Mouse (Mus musculus) intestine, embryonic 14.5 days (tissue): ENCODE measurements around the gene Zscan29. TPM values are rescaled to one million over a fixed set of nuclear protein-coding genes. Genes with fewer than 3 reads are reported as not detected.
A peak's percentile ranks its signal among the peaks of the same experiment; 100 is the strongest.

Experiments used
- ATAC-seq: fragments of 200-750 bp; cut with Nextera tagmentation; replicated peaks from 2 replicates; pipeline ENCODE4 v1.8.0; 2017; ENCODE audit warnings: low read depth, moderate number of reproducible peaks, moderate TSS enrichment, moderate library complexity; ENCODE audit not compliant: low FRiP score, low TSS enrichment
- DNase-seq: peaks from one replicate; pipeline ENCODE4 v3.0.0-alpha.2; 2018; ENCODE audit warnings: low spot score
- H3K27ac ChIP-seq: fragments of 300-500 bp; sonication (generic); 2 replicates; pipeline ENCODE4 v1.5.1; 2014; ENCODE audit warnings: low read depth, mild to moderate bottlenecking, control low read depth
- H3K27me3 ChIP-seq: fragments of 300-500 bp; sonication (generic); replicated peaks from 2 replicates; pipeline ENCODE4 v1.6.1; 2014; ENCODE audit warnings: low read length, control low read depth; ENCODE audit not compliant: control insufficient read depth, insufficient read depth
- H3K36me3 ChIP-seq: fragments of 300-500 bp; sonication (generic); 2 replicates; pipeline ENCODE4 v1.6.1; 2014; ENCODE audit warnings: low read length, control low read depth; ENCODE audit not compliant: control insufficient read depth, insufficient read depth
- H3K4me1 ChIP-seq: fragments of 300-500 bp; sonication (generic); replicated peaks from 2 replicates; pipeline ENCODE4 v1.6.1; 2014; ENCODE audit warnings: low read length, control low read depth, mixed read lengths; ENCODE audit not compliant: control insufficient read depth, insufficient read depth
- H3K4me2 ChIP-seq: fragments of 300-500 bp; sonication (generic); 2 replicates; pipeline ENCODE4 v1.6.1; 2014; ENCODE audit warnings: low read length
- H3K4me3 ChIP-seq: fragments of 300-500 bp; sonication (generic); 2 replicates; pipeline ENCODE4 v1.5.1; 2014; ENCODE audit warnings: low read depth, low read length, control low read depth, mixed read lengths
- H3K9ac ChIP-seq: fragments of 300-500 bp; sonication (generic); 2 replicates; pipeline ENCODE4 v1.6.1; 2014; ENCODE audit warnings: mild to moderate bottlenecking, low read length
- H3K9me3 ChIP-seq: fragments of 300-500 bp; sonication (generic); 2 replicates; pipeline ENCODE4 v1.6.1; 2016; ENCODE audit warnings: low read length, control low read depth; ENCODE audit not compliant: control insufficient read depth
- WGBS: fragments of 180-500 bp; shearing (Covaris S2); extraction: QIAGEN DNeasy Blood & Tissue Kit; methylation state at CpG from one replicate; pipeline ENCODE4 v1.1.7; 2014; 5-methylcytosine and 5-hydroxymethylcytosine counted together
- polyA plus RNA-seq: library from polyadenylated mRNA; unstranded; fragments of >200 nt; fragmentation: Nextera tagmentation; extraction: Ambion mirVana; gene quantifications from 2 replicates; pipeline ENCODE4 v1.2.1, GENCODE M21; 2014

Zscan29 gene
- polyA plus RNA-seq, 1 experiment from 2014 or later = 8.7 TPM

GRCm38 (mm10) chr2:121183431-121183830 lies 12.5 kb upstream of the Zscan29 start:
- no peak for ATAC-seq
- Histone ChIP-seq H3K27me3 (no peaks in the 10 kb centered on the region), H3K27ac (no peak overlapping the region), H3K9ac (no peak overlapping the region), H3K36me3 (peaks cover 74% of the 10 kb centered on the region), H3K9me3 (no peaks in the 10 kb centered on the region), H3K4me3 (no peak overlapping the region), H3K4me1 (no peaks in the 10 kb centered on the region), H3K4me2 (no peak overlapping the region)
- WGBS = 75% methylated on average over 5 of the region's 5 CpGs
- DNase-seq = no peak

GRCm38 (mm10) chr2:121178828-121179479 lies 8.0 kb upstream of the Zscan29 start:
- 91% methylated on average over 3 of the region's 3 CpGs for WGBS
- Histone ChIP-seq H3K27me3 (no peaks in the 10 kb centered on the region), H3K4me2 (no peak overlapping the region), H3K27ac (no peak overlapping the region), H3K4me1 (no peaks in the 10 kb centered on the region), H3K36me3 (peaks cover 71% of the 10 kb centered on the region), H3K9me3 (no peaks in the 10 kb centered on the region), H3K9ac (no peak overlapping the region), H3K4me3 (no peak overlapping the region)
- no peak for DNase-seq
- ATAC-seq = no peak

DNA sequence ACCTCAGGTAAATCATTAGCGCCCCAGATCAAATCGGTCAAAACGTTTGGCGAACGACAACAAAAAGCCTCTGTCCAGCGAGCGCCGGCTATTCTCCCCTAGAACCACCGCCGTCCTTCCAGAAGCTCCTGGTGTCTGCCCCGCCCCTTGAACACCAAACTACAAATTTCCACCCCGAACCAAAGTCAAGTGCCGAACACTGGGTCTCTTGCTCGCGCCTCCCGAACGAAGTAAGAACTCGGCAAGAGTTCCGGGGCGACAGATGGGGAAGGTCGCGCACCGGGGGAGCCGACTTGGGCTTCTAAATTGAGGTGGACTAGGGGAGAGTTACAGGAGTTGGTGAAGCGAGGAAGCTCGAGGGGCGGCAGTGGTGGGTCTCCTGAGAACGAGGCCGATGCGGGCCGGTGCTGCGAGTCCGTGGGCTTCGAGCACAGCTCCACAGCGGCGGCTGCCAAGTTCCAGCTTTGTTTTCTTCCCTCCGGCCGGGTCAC lies 399 bp downstream of the Zscan29 start, which contains the start of gene Tubgcp4:
TSS of gene Tubgcp4 (plus strand) at position 174 of the 491 bp plus-strand sequence.
- Histone ChIP-seq H3K4me2 (peak within 1 kb of the TSS; percentile 95), H3K27me3 (no peaks in the 10 kb centered on the region), H3K4me3 (peak within 1 kb of the TSS; percentile 94), H3K4me1 (peaks cover 20% of the 10 kb centered on the region), H3K9ac (peak within 1 kb of the TSS; percentile 82), H3K27ac (peak within 1 kb of the TSS; percentile 82), H3K9me3 (no peaks in the 10 kb centered on the region), H3K36me3 (peaks cover 35% of the 10 kb centered on the region)
- DNase-seq (no peak), ATAC-seq (peak; percentile 41)
- WGBS = under 1% methylated on average over 38 of the region's 38 CpGs

DNA sequence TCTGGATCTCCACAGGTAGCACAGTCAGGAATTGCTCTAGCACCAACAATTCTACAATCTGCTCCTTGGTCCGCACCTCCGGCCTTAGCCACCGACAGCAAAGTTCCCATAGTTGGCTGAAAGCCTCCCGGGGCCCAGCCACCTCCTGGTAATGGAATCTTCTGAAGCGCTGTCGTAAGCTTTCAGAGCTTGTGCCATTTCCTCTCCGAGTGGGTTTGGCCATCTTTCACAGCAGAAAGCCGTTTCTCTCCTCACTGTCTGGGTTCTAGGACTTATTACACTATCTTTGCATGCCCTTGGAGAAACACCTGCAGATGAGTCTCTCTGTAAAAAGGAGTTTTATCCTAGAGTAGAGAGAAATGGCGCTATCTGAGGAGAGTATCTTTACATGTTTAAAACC lies 1.0 kb downstream of the Zscan29 start:
- H3K4me3 ChIP-seq = peak overlapping the region; percentile 94
- H3K4me1 ChIP-seq = peaks cover 20% of the 10 kb centered on the region
- H3K9ac ChIP-seq = peak overlapping the region; percentile 82
- peak; percentile 54 for DNase-seq
- H3K9me3 ChIP-seq = no peaks in the 10 kb centered on the region
- WGBS = 5% methylated on average over 9 of the region's 9 CpGs
- peak overlapping the region; percentile 82; the same call in 1 of the 2 replicates for H3K27ac ChIP-seq
- peak overlapping the region; percentile 95 for H3K4me2 ChIP-seq
- no peak for ATAC-seq
- H3K27me3 ChIP-seq = no peaks in the 10 kb centered on the region
- H3K36me3 ChIP-seq = peaks cover 35% of the 10 kb centered on the region

GRCm38 (mm10) chr2:121169173-121169572 lies 1.8 kb downstream of the Zscan29 start:
- Histone ChIP-seq H3K27ac (no peak overlapping the region), H3K9ac (peak overlapping the region; percentile 82), H3K4me1 (peaks cover 20% of the 10 kb centered on the region), H3K36me3 (peaks cover 35% of the 10 kb centered on the region), H3K9me3 (no peaks in the 10 kb centered on the region), H3K27me3 (no peaks in the 10 kb centered on the region), H3K4me2 (peak overlapping the region; percentile 95), H3K4me3 (peak overlapping the region; percentile 94)
- DNase-seq (no peak), ATAC-seq (no peak)
- 32% methylated on average over 4 of the region's 4 CpGs for WGBS

GRCm38 (mm10) chr2:121153100-121153499 lies 17.8 kb downstream of the Zscan29 start:
- Histone ChIP-seq H3K4me2 (no peak overlapping the region), H3K36me3 (peaks cover 56% of the 10 kb centered on the region), H3K27ac (no peak overlapping the region), H3K9me3 (no peaks in the 10 kb centered on the region), H3K4me1 (no peaks in the 10 kb centered on the region), H3K27me3 (no peaks in the 10 kb centered on the region), H3K4me3 (no peak overlapping the region), H3K9ac (no peak overlapping the region)
- ATAC-seq (no peak), DNase-seq (no peak)
- WGBS = 89% methylated on average over 3 of the region's 3 CpGs

DNA sequence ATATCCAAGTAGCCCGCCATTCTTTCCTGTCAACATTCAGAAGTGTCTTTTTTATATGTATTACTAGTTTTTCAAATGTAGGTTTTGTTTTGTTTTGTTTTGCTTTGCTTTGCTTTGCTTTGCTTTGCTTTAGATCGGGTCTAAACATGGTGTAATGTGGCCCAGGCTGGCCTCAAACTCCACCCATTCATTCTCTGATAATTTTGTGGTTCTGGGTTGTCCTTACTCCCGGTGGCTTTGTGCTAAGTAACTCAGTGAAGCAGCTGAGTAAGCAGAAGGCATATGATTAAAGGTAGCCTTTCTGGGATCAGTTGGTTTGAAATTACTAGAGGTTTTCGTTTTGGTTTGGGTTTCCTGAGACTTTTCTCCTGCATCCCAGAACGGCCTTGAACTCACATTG lies 21.2 kb downstream of the Zscan29 start:
- H3K4me1 ChIP-seq = no peaks in the 10 kb centered on the region
- H3K4me2 ChIP-seq = no peak overlapping the region
- no peak overlapping the region for H3K4me3 ChIP-seq
- ATAC-seq (no peak), DNase-seq (no peak)
- H3K27ac ChIP-seq = no peak overlapping the region
- no peaks in the 10 kb centered on the region for H3K27me3 ChIP-seq
- no peak overlapping the region for H3K9ac ChIP-seq
- 81% methylated on average over 5 of the region's 5 CpGs for WGBS
- H3K36me3 ChIP-seq = peaks cover 59% of the 10 kb centered on the region
- H3K9me3 ChIP-seq = no peaks in the 10 kb centered on the region

DNA sequence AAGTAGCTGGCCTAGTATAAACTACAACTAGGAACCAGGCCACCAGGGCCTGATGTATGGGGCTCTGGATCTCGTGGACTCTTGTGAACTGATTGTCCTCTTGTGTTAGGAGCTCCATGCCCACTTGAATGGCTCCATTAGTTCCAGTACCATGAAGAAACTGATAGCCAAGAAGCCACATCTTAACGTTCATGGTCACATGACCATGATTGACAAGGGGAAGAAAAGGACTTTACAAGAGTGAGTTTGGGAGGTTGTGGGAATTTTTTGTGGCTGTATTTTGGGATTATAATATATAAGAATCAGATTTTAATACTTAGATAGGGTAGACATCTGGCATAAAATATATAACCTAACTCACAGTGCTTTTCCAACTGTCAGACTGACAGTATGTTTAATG lies 28.5 kb downstream of the Zscan29 start:
- Histone ChIP-seq H3K9me3 (peaks cover 6% of the 10 kb centered on the region; the same call in 1 of the 2 replicates), H3K9ac (no peak overlapping the region), H3K27me3 (no peaks in the 10 kb centered on the region), H3K36me3 (peaks cover 32% of the 10 kb centered on the region), H3K27ac (no peak overlapping the region), H3K4me2 (no peak overlapping the region), H3K4me1 (peaks cover 19% of the 10 kb centered on the region), H3K4me3 (no peak overlapping the region)
- DNase-seq (no peak), ATAC-seq (no peak)
- 81% methylated on average over 2 of the region's 2 CpGs for WGBS
